In the genomic region with DNA sequence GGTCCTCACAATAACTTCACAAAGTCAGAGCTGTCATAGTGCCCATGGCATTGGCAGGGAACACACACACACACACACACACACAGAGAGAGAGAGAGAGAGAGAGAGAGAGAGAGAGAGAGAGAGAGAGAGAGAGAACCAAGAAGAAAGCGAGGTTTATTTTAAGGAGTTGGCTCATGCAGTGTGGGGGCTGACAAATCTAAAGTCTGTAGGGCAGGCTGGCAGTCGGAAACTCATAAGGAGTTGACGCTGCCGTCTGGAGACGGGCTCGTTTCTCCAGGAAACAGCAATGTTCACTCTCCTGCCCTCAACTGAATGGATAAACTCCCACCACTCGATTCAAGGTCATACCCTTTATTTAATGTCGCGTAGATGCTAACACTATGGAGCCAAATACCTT, we compare ENCODE assay signal across 7 mouse cellular contexts.
"Had no signal": no experiment of that assay in that cellular context is flagged by ENCODE, and none has a peak within 500 bp of the region (broad histone marks: within the 10 kb centered on the region; RNA-seq: fewer than 3 reads in every experiment).

No protein-coding gene starts in this region.

- DNase-seq: kidney, adult 2 months; kidney, postnatal 14 days; liver, embryonic 13.5 days; liver, postnatal 0 days; lung, postnatal 14 days had no signal

- ATAC-seq: intestine, embryonic 16.5 days; liver, postnatal 0 days; midbrain, embryonic 15.5 days had no signal
